Mouse (Mus musculus) liver, embryonic 16.5 days (tissue): Measurements from ENCODE around the gene 2310002L09Rik. TPM values are rescaled to one million over a fixed set of nuclear protein-coding genes. Genes with fewer than 3 reads are reported as not detected.
"Not testable (repeated sequence)": the region's sequence is repeated elsewhere in the genome, so short reads cannot be mapped to it uniquely, and the experiment has no call there.

ENCODE experiments used
- ATAC-seq: fragments of 200-750 bp; cut with Nextera tagmentation; 2 replicates; pipeline ENCODE4 v1.8.0; 2017; ENCODE audit warnings: low read depth, mild to moderate bottlenecking, moderate number of reproducible peaks, moderate library complexity
- H3K27ac ChIP-seq: fragments of 300-500 bp; sonication (generic); 2 replicates; pipeline ENCODE4 v1.5.1; 2014; ENCODE audit warnings: mild to moderate bottlenecking, low read length
- H3K27me3 ChIP-seq: fragments of 300-500 bp; sonication (generic); 2 replicates; pipeline ENCODE4 v1.6.1; 2014; ENCODE audit warnings: low read depth, low read length, mixed read lengths; ENCODE audit not compliant: control insufficient read depth, insufficient read depth
- H3K36me3 ChIP-seq: fragments of 300-500 bp; sonication (generic); 2 replicates; pipeline ENCODE4 v1.6.1; 2014; ENCODE audit warnings: mild to moderate bottlenecking; ENCODE audit not compliant: control insufficient read depth, insufficient read depth
- H3K4me1 ChIP-seq: fragments of 300-500 bp; sonication (generic); 2 replicates; pipeline ENCODE4 v1.6.1; 2014; ENCODE audit warnings: low read depth, low read length, mixed read lengths; ENCODE audit not compliant: control insufficient read depth
- H3K4me2 ChIP-seq: fragments of 300-500 bp; sonication (generic); 2 replicates; pipeline ENCODE4 v1.6.1; 2014; ENCODE audit warnings: low read depth, low read length, mixed read lengths
- H3K4me3 ChIP-seq: fragments of 300-500 bp; sonication (generic); 2 replicates; pipeline ENCODE4 v1.5.1; 2014; ENCODE audit warnings: low read depth, mild to moderate bottlenecking, low read length
- H3K9ac ChIP-seq: fragments of 300-500 bp; sonication (generic); 2 replicates; pipeline ENCODE4 v1.6.1; 2014; ENCODE audit warnings: low read depth, low read length
- H3K9me3 ChIP-seq: fragments of 300-500 bp; sonication (generic); replicated peaks from 2 replicates; pipeline ENCODE4 v1.6.1; 2016; ENCODE audit warnings: low read length; ENCODE audit not compliant: control insufficient read depth
- WGBS: fragments of 180-500 bp; shearing (Covaris S2); extraction: QIAGEN DNeasy Blood & Tissue Kit; methylation state at CpG from one replicate; pipeline ENCODE4 v1.1.7; 2014; ENCODE audit not compliant: insufficient replicate concordance; 5-methylcytosine and 5-hydroxymethylcytosine counted together
- polyA plus RNA-seq: library from polyadenylated mRNA; unstranded; fragments of >200 nt; fragmentation: Nextera tagmentation; extraction: Ambion mirVana; gene quantifications from 2 replicates; pipeline ENCODE4 v1.2.1, GENCODE M21; 2015

The 2310002L09Rik gene
- 0.55 and 1.7 TPM in 2 replicates for polyA plus RNA-seq

DNA sequence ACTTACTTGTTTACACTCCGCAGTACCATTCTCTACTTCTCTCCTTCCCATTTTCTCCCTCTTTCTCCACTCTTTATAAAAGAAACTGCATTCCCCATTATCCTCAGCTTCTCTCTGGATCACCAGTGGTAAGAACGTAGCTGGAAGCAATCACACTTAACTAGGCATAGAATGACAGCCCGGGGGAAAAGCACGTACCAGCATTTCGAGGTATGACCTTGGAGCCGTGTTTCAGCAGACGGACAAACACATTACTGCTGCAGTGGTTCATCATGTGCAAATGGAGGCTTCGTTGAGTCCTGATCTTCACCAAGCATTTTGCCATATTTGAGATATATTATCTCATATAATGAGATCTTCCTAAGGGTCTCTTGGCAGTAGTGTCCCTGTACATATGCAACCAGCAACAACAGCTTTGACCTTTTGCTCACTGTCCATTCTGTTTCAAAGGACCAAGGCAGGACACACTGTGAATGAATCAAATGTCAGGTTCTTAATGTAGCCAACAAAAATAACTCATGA, at the start of gene 2310002L09Rik:
TSS of gene 2310002L09Rik (minus strand) at position 472 of the 522 bp plus-strand sequence.
- 66% methylated on average over 8 of the region's 8 CpGs for WGBS
- H3K9me3 ChIP-seq: no peaks in the 10 kb centered on the region
- no peaks in the 10 kb centered on the region for H3K4me1 ChIP-seq
- no peak for ATAC-seq
- no peak within 1 kb of the TSS for H3K27ac ChIP-seq
- H3K27me3 ChIP-seq: no peaks in the 10 kb centered on the region
- H3K4me3 ChIP-seq: no peak within 1 kb of the TSS
- no peaks in the 10 kb centered on the region for H3K36me3 ChIP-seq
- no peak within 1 kb of the TSS for H3K4me2 ChIP-seq
- no peak within 1 kb of the TSS for H3K9ac ChIP-seq

DNA sequence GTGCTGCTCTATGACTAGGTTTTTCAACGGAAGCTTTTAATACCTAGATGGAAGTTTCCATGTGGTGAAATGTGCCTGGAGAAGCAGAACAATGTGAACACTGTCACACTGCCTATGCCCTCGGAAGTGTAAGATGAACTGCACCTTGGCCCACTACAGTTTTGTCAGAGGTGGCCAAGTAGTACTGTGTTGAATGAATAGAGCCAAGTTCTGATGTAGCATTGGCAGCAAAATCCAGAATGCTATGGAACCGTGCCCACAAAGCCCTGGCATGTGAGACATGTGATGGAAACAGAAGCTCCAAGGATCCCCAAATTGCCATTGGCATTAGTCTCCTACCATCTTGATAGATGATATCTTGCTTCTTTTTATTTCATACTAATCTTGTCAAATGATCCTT, 29.8 kb upstream of the 2310002L09Rik start:
- no peak for ATAC-seq
- H3K27ac ChIP-seq: no peak overlapping the region
- no peak overlapping the region for H3K9ac ChIP-seq
- H3K4me1 ChIP-seq: no peaks in the 10 kb centered on the region
- 54% methylated on average over 3 of the region's 3 CpGs for WGBS
- H3K4me3 ChIP-seq: no peak overlapping the region
- no peaks in the 10 kb centered on the region for H3K36me3 ChIP-seq
- H3K9me3 ChIP-seq: no peaks in the 10 kb centered on the region
- no peaks in the 10 kb centered on the region for H3K27me3 ChIP-seq
- H3K4me2 ChIP-seq: no peak overlapping the region

DNA sequence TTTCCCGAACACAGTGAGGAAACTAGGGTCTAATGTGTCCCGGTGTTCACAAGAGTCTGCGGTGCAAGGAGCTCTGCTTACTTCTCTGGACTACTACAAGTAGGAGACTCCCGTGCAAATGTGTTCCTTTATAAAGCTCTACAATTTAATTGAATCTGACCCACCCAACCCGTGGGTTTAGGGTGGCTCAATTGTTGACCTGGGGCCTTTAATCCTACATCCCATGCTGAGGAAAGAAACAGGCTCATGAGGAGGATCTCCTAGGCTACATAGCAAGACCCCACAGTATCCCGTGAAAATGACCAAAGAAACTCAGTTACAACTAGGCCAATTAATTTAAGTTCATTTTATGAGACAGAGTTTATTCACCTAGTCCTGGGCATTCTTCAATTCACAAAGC, 30.0 kb downstream of the 2310002L09Rik start, which contains the start of gene Gm11756:
TSS of gene Gm11756 (minus strand) at position 101 of the 400 bp plus-strand sequence.
- not testable (repeated sequence) for H3K4me2 ChIP-seq, H3K4me1 ChIP-seq, H3K36me3 ChIP-seq, H3K9ac ChIP-seq, H3K4me3 ChIP-seq, ATAC-seq, H3K27me3 ChIP-seq, H3K27ac ChIP-seq, H3K9me3 ChIP-seq
- WGBS: 57% methylated on average over 6 of the region's 6 CpGs

DNA sequence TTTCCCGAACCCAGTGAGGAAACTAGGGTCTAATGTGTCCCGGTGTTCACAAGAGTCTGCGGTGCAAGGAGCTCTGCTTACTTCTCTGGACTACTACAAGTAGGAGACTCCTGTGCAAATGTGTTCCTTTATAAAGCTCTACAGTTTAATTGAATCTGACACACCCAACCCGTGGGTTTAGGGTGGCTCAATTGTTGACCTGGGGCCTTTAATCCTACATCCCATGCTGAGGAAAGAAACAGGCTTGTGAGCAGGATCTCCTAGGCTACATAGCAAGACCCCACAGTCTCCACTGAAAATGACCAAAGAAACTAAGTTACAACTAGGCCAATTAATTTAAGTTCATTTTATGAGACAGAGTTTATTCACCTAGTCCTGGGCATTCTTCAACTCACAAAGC, 44.8 kb downstream of the 2310002L09Rik start, which contains the start of gene Gm13871:
TSS of gene Gm13871 (minus strand) at position 101 of the 400 bp plus-strand sequence.
- H3K27ac ChIP-seq, ATAC-seq, H3K4me3 ChIP-seq, H3K4me2 ChIP-seq, H3K4me1 ChIP-seq, H3K9me3 ChIP-seq, H3K27me3 ChIP-seq, H3K36me3 ChIP-seq, H3K9ac ChIP-seq: not testable (repeated sequence)
- no CpG with 5 or more reads among the region's 4 CpGs for WGBS

DNA sequence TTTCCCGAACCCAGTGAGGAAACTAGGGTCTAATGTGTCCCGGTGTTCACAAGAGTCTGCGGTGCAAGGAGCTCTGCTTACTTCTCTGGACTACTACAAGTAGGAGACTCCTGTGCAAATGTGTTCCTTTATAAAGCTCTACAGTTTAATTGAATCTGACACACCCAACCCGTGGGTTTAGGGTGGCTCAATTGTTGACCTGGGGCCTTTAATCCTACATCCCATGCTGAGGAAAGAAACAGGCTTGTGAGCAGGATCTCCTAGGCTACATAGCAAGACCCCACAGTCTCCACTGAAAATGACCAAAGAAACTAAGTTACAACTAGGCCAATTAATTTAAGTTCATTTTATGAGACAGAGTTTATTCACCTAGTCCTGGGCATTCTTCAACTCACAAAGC, 59.6 kb downstream of the 2310002L09Rik start, which contains the start of gene Gm11757:
TSS of gene Gm11757 (minus strand) at position 101 of the 400 bp plus-strand sequence.
- not testable (repeated sequence) for H3K27me3 ChIP-seq, H3K4me1 ChIP-seq, H3K27ac ChIP-seq, H3K9ac ChIP-seq, ATAC-seq, H3K36me3 ChIP-seq, H3K4me2 ChIP-seq, H3K4me3 ChIP-seq, H3K9me3 ChIP-seq
- WGBS: no CpG with 5 or more reads among the region's 4 CpGs

Other genes with a start within 250 kb of the 2310002L09Rik start
- 0.11 TPM in 1 of 2 replicates, not detected in the other for gene Rasef, start 159.9 kb downstream of the 2310002L09Rik start, polyA plus RNA-seq
- not detected in 2 replicates for gene Gm11758, start 74.6 kb downstream of the 2310002L09Rik start, polyA plus RNA-seq
- not detected in 2 replicates for gene Gm11757, start 59.7 kb downstream of the 2310002L09Rik start, polyA plus RNA-seq
- not detected in 2 replicates for gene Gm13871, start 44.9 kb downstream of the 2310002L09Rik start, polyA plus RNA-seq
- not detected in 2 replicates for gene Gm11756, start 30.1 kb downstream of the 2310002L09Rik start, polyA plus RNA-seq
- gene Frmd3, start 62.6 kb upstream of the 2310002L09Rik start, polyA plus RNA-seq: 0.05 and 0.07 TPM in 2 replicates